Mouse (Mus musculus) liver, postnatal 0 days (tissue): ENCODE data around the gene Zfp334.

ENCODE experiments used
- CTCF ChIP-seq: sonication (generic); IDR thresholded peaks from 2 replicates; pipeline ENCODE4 v1.5.1; 2016; ENCODE audit warnings: antibody characterized with exemption, low read depth
- EP300 ChIP-seq: IDR thresholded peaks from 2 replicates; pipeline ENCODE4 v1.6.1; 2016; ENCODE audit warnings: antibody characterized with exemption, low read depth, mild to moderate bottlenecking

DNA sequence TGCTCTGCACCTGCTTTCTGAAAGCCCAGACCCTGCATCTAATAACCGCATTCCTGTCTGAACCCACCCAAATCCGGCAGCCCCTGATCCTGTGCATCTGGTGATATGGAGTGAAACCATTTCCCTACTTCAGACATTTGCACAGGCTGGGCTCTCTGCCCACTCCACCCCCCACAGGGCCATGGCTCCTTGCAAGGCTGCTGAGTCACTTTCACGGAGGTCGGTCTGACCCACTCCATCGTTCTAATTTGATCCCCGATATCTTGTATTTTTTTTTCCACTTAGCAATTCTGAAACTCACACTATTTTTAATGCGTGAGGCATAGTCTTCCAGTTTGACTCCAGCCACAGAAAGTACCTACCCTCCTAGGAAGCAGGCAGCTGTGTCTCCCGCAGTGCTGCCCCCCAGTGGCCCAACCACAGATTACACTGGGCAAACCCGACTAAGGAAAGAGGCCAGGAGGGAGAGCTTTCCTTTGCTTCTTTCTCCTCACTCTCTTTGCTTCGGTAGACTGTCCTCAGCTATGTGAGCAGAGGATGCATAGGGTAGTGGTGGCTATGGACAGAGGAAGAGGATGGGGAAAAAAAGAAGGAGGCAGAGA is 19.7 kb upstream of the Zfp334 start:
- TF ChIP-seq CTCF (peak; percentile 84), EP300 (no peak)
